Mouse (Mus musculus) embryonic facial prominence, embryonic 11.5 days (tissue): Measurements from ENCODE around the gene Btd. TPM values are rescaled to one million over a fixed set of nuclear protein-coding genes. Genes with fewer than 3 reads are reported as not detected.

Source experiments
- ATAC-seq: fragments of 200-750 bp; cut with Nextera tagmentation; replicated peaks from 2 replicates; pipeline ENCODE4 v1.8.0; 2017; ENCODE audit warnings: low read depth; ENCODE audit not compliant: insufficient number of reproducible peaks, low FRiP score, low TSS enrichment
- DNase-seq: peaks from one replicate; pipeline ENCODE4 v3.0.0-alpha.2; 2015; ENCODE audit warnings: low spot score
- H3K27ac ChIP-seq: fragments of 300-500 bp; sonication (generic); replicated peaks from 2 replicates; pipeline ENCODE4 v1.5.1; 2014; ENCODE audit warnings: mild to moderate bottlenecking, low read depth, low read length, control low read depth
- H3K27me3 ChIP-seq: fragments of 300-500 bp; sonication (generic); 2 replicates; pipeline ENCODE4 v1.6.1; 2014; ENCODE audit warnings: mild to moderate bottlenecking, low read length, moderate library complexity, mixed read lengths; ENCODE audit not compliant: control insufficient read depth, insufficient read depth
- H3K36me3 ChIP-seq: fragments of 300-500 bp; sonication (generic); replicated peaks from 2 replicates; pipeline ENCODE4 v1.6.1; 2014; ENCODE audit warnings: low read depth, mild to moderate bottlenecking, low read length, moderate library complexity, mixed read lengths; ENCODE audit not compliant: control insufficient read depth, insufficient read depth
- H3K4me1 ChIP-seq: fragments of 300-500 bp; sonication (generic); 2 replicates; pipeline ENCODE4 v1.6.1; 2014; ENCODE audit warnings: low read length, mixed read lengths; ENCODE audit not compliant: control insufficient read depth, insufficient read depth
- H3K4me2 ChIP-seq: fragments of 300-500 bp; sonication (generic); 2 replicates; pipeline ENCODE4 v1.6.1; 2014; ENCODE audit warnings: low read depth, mild to moderate bottlenecking, control low read depth, low read length, moderate library complexity
- H3K4me3 ChIP-seq: fragments of 300-500 bp; sonication (generic); 2 replicates; pipeline ENCODE4 v1.5.1; 2014; ENCODE audit warnings: low read depth, low read length, control low read depth
- H3K9ac ChIP-seq: fragments of 300-500 bp; sonication (generic); replicated peaks from 2 replicates; pipeline ENCODE4 v1.6.1; 2014; ENCODE audit warnings: mild to moderate bottlenecking, control low read depth, low read length
- H3K9me3 ChIP-seq: fragments of 300-500 bp; sonication (generic); replicated peaks from 2 replicates; pipeline ENCODE4 v1.6.1; 2016; ENCODE audit warnings: mild to moderate bottlenecking, low read length, inconsistent platforms, mixed read lengths; ENCODE audit not compliant: control insufficient read depth
- WGBS: fragments of 180-500 bp; shearing (Covaris S2); extraction: QIAGEN DNeasy Blood & Tissue Kit; methylation state at CpG from one replicate; pipeline ENCODE4 v1.1.7; 2014; 5-methylcytosine and 5-hydroxymethylcytosine counted together
- polyA plus RNA-seq: library from polyadenylated mRNA; unstranded; fragments of >200 nt; fragmentation: Nextera tagmentation; extraction: Ambion mirVana; gene quantifications from 2 replicates; pipeline ENCODE4 v1.2.1, GENCODE M21; 2014

The Btd gene
- polyA plus RNA-seq, 1 experiment from 2014 or later: 18.2 TPM

DNA sequence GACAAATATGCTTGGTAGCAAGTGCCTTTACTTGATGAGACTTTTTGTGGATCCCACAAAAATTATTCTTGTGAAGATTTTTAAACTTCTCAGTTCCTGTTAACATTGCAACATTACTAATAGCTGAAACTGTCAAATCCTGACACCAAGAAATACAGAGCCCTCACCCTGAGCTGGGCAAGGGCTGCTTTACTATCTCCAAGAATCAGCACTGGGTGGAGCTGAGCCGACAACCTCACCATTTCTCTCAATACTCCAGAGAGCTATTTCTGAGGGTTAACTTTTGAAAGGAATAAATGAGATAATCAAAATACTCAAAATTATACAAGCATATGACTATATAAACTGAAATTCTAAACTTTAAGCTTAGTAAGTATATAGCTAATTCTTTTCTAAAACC is 68.5 kb downstream of the Btd start:
- H3K27me3 ChIP-seq: no peaks in the 10 kb centered on the region
- H3K4me3 ChIP-seq: no peak overlapping the region
- 92% methylated on average over 1 of the region's 1 CpGs for WGBS
- H3K4me1 ChIP-seq: no peaks in the 10 kb centered on the region
- no peak overlapping the region for H3K27ac ChIP-seq
- ATAC-seq (no peak), DNase-seq (no peak)
- peaks cover 4% of the 10 kb centered on the region for H3K36me3 ChIP-seq
- H3K9ac ChIP-seq: no peak overlapping the region
- no peak overlapping the region for H3K4me2 ChIP-seq
- no peaks in the 10 kb centered on the region for H3K9me3 ChIP-seq

DNA sequence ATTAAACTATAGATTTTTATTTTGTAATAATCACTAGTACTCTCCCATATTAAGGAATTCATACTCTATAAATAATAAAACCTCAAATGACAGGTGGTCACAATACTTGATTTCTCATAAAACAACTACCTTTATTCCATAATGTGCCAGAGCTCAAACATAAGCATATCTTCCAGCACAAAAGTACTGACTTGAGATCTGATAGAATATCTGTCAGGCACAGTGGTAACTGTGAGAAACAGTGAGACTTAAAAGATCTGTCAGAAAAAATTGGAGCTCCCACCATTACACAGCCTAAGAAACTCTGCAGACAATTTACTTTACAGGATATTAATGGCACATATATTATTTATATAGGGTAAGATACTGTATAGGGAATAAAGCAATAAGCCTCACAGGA is 74.8 kb downstream of the Btd start:
- Histone ChIP-seq H3K4me3 (no peak overlapping the region), H3K36me3 (no peaks in the 10 kb centered on the region), H3K9me3 (no peaks in the 10 kb centered on the region), H3K9ac (no peak overlapping the region), H3K27ac (no peak overlapping the region), H3K4me1 (no peaks in the 10 kb centered on the region), H3K4me2 (no peak overlapping the region), H3K27me3 (no peaks in the 10 kb centered on the region)
- ATAC-seq (no peak), DNase-seq (no peak)

GRCm38 (mm10) chr14:31717360-31717759 is 76.5 kb downstream of the Btd start:
- Histone ChIP-seq H3K4me1 (no peaks in the 10 kb centered on the region), H3K4me3 (no peak overlapping the region), H3K27ac (no peak overlapping the region), H3K9ac (no peak overlapping the region), H3K27me3 (no peaks in the 10 kb centered on the region), H3K4me2 (no peak overlapping the region), H3K36me3 (no peaks in the 10 kb centered on the region), H3K9me3 (no peaks in the 10 kb centered on the region)
- no peak for DNase-seq
- 98% methylated on average over 5 of the region's 5 CpGs for WGBS
- ATAC-seq: no peak

Other genes starting within 250 kb of the Btd start
- 15.8 and 16.0 TPM in 2 replicates for gene Sh3bp5, start 204.9 kb upstream of the Btd start, polyA plus RNA-seq
- 23.0 and 26.7 TPM in 2 replicates for gene Eaf1, start 146.6 kb upstream of the Btd start, polyA plus RNA-seq
- gene Mettl6, start 146.0 kb upstream of the Btd start, polyA plus RNA-seq: 100 and 108 TPM in 2 replicates
- 0.35 and 0.86 TPM in 2 replicates for gene Colq, start 49.7 kb upstream of the Btd start, polyA plus RNA-seq
- 1.6 and 2.0 TPM in 2 replicates for gene Gm49387, start 150 bp upstream of the Btd start, polyA plus RNA-seq
- 10.7 and 12.3 TPM in 2 replicates for gene Hacl1, start 258 bp downstream of the Btd start, polyA plus RNA-seq
- 9.6 and 10.0 TPM in 2 replicates for gene Ankrd28, start 189.6 kb downstream of the Btd start, polyA plus RNA-seq